Mouse (Mus musculus) limb, embryonic 15.5 days (tissue): Measurements from ENCODE around the gene Nexn. TPM values are rescaled to one million over a fixed set of nuclear protein-coding genes. Genes with fewer than 3 reads are reported as not detected.

ENCODE experiments used
- ATAC-seq: fragments of 200-750 bp; cut with Nextera tagmentation; 2 replicates; pipeline ENCODE4 v1.8.0; 2017; ENCODE audit warnings: low read depth, moderate TSS enrichment; ENCODE audit not compliant: insufficient number of reproducible peaks, low FRiP score, low TSS enrichment
- H3K27ac ChIP-seq: fragments of 300-500 bp; sonication (generic); 2 replicates; pipeline ENCODE4 v1.5.1; 2015; ENCODE audit warnings: moderate library complexity, mild to moderate bottlenecking, inconsistent platforms
- H3K27me3 ChIP-seq: fragments of 300-500 bp; sonication (generic); 2 replicates; pipeline ENCODE4 v1.6.1; 2015; ENCODE audit warnings: inconsistent platforms
- H3K36me3 ChIP-seq: fragments of 300-500 bp; sonication (generic); 2 replicates; pipeline ENCODE4 v1.6.1; 2015; ENCODE audit warnings: inconsistent platforms
- H3K4me1 ChIP-seq: fragments of 300-500 bp; sonication (generic); 2 replicates; pipeline ENCODE4 v1.6.1; 2015; ENCODE audit warnings: inconsistent platforms
- H3K4me2 ChIP-seq: fragments of 300-500 bp; sonication (generic); 2 replicates; pipeline ENCODE4 v1.6.1; 2015; ENCODE audit warnings: mild to moderate bottlenecking, inconsistent platforms
- H3K4me3 ChIP-seq: fragments of 300-500 bp; sonication (generic); 2 replicates; pipeline ENCODE4 v1.5.1; 2015; ENCODE audit warnings: mild to moderate bottlenecking, inconsistent platforms
- H3K9ac ChIP-seq: fragments of 300-500 bp; sonication (generic); 2 replicates; pipeline ENCODE4 v1.6.1; 2015; ENCODE audit warnings: inconsistent platforms
- H3K9me3 ChIP-seq: fragments of 300-500 bp; sonication (generic); 2 replicates; pipeline ENCODE4 v1.6.1; 2016; ENCODE audit warnings: inconsistent platforms
- WGBS: fragments of 180-500 bp; shearing (Covaris S2); methylation state at CpG from one replicate; pipeline ENCODE4 v1.1.7; 2015; 5-methylcytosine and 5-hydroxymethylcytosine counted together
- polyA plus RNA-seq: library from polyadenylated mRNA; unstranded; fragments of >200 nt; fragmentation: Nextera tagmentation; extraction: Ambion mirVana; gene quantifications from 2 replicates; pipeline ENCODE4 v1.2.1, GENCODE M21; 2015

Gene Nexn
- polyA plus RNA-seq, 1 experiment from 2014 or later: 28.5 TPM

DNA sequence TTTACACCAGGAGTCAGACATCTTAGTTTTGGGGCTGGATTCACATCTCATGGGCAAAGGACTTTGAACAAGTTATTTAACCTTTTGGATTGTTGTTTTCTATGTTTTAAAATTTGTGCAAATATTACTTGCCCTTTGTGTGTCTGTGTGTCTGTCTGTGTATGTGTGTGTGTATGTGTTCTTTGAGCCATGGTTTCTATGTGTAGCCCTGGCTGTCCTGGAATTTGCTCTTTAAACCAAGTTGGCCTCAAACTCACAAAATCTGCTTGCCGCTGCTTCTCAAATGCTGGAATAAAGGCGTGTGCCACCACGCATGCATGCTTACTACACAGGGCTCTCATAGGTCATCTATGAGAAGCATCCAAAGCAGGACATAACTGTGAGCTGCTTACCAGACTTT is 10.8 kb upstream of the Nexn start:
- Histone ChIP-seq H3K4me3 (no peak overlapping the region), H3K9ac (no peak overlapping the region), H3K36me3 (peaks cover 12% of the 10 kb centered on the region), H3K4me1 (peaks cover 2% of the 10 kb centered on the region; the same call in 1 of the 2 replicates), H3K4me2 (no peak overlapping the region), H3K9me3 (no peaks in the 10 kb centered on the region), H3K27ac (no peak overlapping the region), H3K27me3 (no peaks in the 10 kb centered on the region)
- ATAC-seq: no peak
- 92% methylated on average over 3 of the region's 3 CpGs for WGBS

DNA sequence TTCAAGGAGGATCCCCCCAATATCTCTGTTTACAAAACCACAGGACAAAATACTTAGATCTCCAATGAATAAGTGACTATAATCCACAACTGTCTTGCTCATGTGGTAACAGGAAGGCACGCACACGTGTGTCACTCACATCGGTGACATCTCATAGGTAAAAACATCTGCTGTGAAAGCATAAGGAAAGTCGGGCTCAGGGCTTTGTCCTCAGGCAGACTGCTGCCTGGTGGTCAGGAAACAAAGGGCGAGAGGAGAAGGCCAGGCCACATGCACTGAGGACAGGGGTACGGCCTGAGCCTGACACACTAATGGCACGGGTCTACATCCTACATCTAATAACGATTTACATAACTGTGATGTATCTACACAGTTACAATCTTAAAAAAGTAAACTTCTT is 8.9 kb upstream of the Nexn start:
- ATAC-seq: no peak

DNA sequence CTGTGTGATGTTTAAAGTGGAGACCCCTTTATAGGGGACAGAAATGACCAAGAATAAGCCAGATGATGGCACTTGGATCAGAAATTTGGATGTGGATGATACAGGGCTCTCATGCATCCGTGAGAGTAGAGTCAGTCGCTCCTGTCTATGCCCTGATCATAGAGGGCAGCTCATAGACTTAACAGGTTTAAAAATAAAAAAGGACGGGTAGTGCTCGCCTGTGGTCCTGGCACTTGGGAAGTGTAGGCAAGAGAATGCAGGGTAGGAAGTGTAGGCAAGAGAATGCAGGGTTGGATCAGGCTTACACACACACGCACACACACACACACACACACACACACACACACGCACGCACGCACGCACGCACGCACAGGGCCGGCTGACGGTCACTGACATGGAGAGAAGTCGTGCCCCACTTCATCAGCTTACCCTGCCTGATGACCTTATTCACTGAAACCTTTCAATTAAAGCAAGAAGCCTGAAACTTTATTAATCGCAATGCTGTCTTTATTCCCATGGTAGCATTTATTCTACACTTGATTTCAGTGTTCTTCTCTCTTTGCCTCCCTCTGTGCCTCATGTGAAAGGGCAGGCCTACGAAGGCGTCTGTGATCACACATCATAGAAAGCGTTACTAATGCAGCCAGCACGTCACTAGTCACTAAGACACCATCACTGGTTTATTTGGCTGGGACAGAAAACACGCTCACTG is 7.0 kb upstream of the Nexn start:
- Histone ChIP-seq H3K4me3 (no peak overlapping the region), H3K4me1 (no peaks in the 10 kb centered on the region; the same call in 1 of the 2 replicates), H3K4me2 (no peak overlapping the region), H3K9me3 (no peaks in the 10 kb centered on the region), H3K27me3 (0 out of 2 replicates have a peak, but pooled peaks cover under 1% of the 10 kb centered on the region), H3K27ac (no peak overlapping the region), H3K9ac (no peak overlapping the region), H3K36me3 (peaks cover 12% of the 10 kb centered on the region)
- no peak for ATAC-seq
- 82% methylated on average over 20 of the region's 20 CpGs for WGBS

More for the DNA sequence above, 8.9 kb upstream of the Nexn start:
- no peak overlapping the region for H3K9ac ChIP-seq
- WGBS: 84% methylated on average over 8 of the region's 8 CpGs
- H3K27me3 ChIP-seq: no peaks in the 10 kb centered on the region
- H3K4me2 ChIP-seq: no peak overlapping the region
- peaks cover 12% of the 10 kb centered on the region for H3K36me3 ChIP-seq
- H3K4me1 ChIP-seq: peaks cover 2% of the 10 kb centered on the region; the same call in 1 of the 2 replicates
- no peak overlapping the region for H3K4me3 ChIP-seq
- no peak overlapping the region for H3K27ac ChIP-seq
- no peaks in the 10 kb centered on the region for H3K9me3 ChIP-seq

DNA sequence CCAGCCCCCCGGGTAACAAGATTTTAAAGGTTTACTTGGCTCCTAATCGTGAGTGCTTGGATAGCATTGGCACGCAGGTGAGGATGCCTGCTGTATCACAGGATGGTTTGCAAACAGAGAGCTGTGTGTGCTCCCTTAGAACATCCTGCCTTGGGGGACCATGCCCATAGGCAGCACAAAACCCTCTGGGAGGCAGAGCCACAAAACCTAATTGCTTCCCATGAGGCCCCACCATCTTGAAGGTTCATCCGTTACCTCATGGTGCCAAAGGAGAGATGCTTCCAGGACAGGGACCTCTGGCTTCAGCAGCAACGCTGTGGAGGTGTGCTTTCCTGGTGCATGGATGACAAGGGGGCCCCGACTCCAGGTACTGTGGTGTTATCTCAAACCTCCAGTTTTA is 5.7 kb upstream of the Nexn start:
- Histone ChIP-seq H3K9ac (no peak overlapping the region), H3K27me3 (0 out of 2 replicates have a peak, but pooled peaks cover 9% of the 10 kb centered on the region), H3K4me1 (no peaks in the 10 kb centered on the region), H3K4me2 (no peak overlapping the region), H3K36me3 (peaks cover 9% of the 10 kb centered on the region), H3K4me3 (no peak overlapping the region), H3K9me3 (no peaks in the 10 kb centered on the region), H3K27ac (no peak overlapping the region)
- ATAC-seq: no peak
- WGBS: 77% methylated on average over 6 of the region's 6 CpGs

DNA sequence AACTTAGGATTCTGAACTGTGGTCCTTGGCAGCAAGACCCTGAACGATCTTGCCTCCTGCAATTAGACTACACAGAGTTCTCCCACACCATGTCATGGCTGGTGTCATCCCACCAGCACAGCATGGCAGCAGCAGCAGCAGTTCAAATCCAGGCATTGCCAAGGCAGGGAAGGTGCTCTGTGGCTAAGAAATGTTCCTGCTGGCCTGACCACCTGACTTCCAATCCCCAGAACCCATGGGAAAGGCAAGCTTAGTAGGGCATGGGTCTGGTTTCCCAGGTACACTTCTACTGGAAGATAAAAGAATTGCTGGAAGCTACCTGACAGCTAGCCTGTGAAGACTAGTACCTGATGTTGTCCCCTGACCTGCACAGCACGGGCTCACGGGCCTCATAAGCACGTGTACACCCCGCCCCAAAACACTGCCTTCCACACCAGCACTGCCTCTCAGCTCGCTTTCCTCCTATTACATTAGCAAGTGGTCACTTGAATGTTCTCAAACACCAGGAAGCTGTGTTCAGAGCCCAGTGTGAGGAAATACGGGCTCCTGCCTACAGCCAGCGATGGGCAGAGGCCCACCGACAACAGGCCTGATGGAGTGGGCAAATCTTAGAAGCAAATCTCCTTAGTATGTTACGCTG is 5.0 kb upstream of the Nexn start:
- H3K4me2 ChIP-seq: no peak overlapping the region

DNA sequence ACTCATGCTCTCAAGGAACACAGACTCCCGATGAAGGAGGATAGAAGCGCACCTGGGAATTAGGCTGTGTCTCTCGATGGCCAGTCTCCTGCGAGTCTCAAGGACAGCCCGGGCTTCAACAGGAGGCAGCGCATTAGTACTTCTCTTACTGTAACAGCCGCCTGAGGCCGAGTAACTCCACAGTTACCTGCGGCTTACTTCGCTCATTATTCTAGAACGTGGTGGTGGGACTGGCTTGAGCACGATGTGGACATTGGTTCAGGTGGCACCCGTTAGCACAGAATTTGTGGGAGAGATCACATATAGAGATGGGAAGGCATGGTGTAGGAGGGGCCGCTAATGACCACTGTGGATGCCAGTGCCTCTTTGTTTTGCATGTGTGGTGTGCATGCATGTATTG is 1.9 kb upstream of the Nexn start:
- 87% methylated on average over 14 of the region's 14 CpGs for WGBS
- peaks cover 11% of the 10 kb centered on the region for H3K4me1 ChIP-seq
- H3K4me3 ChIP-seq: no peak overlapping the region
- H3K9me3 ChIP-seq: no peaks in the 10 kb centered on the region
- 0 out of 2 replicates have a peak, but pooled peaks cover 9% of the 10 kb centered on the region for H3K27me3 ChIP-seq
- no peak overlapping the region for H3K9ac ChIP-seq
- no peak for ATAC-seq
- H3K36me3 ChIP-seq: no peaks in the 10 kb centered on the region
- no peak overlapping the region for H3K27ac ChIP-seq
- no peak overlapping the region for H3K4me2 ChIP-seq

More for the DNA sequence above, 5.0 kb upstream of the Nexn start:
- Histone ChIP-seq H3K27ac (no peak overlapping the region), H3K9me3 (no peaks in the 10 kb centered on the region), H3K27me3 (0 out of 2 replicates have a peak, but pooled peaks cover 9% of the 10 kb centered on the region), H3K9ac (no peak overlapping the region), H3K4me1 (peaks cover 6% of the 10 kb centered on the region), H3K4me3 (no peak overlapping the region), H3K36me3 (peaks cover 3% of the 10 kb centered on the region)
- 84% methylated on average over 10 of the region's 10 CpGs for WGBS
- ATAC-seq: no peak

DNA sequence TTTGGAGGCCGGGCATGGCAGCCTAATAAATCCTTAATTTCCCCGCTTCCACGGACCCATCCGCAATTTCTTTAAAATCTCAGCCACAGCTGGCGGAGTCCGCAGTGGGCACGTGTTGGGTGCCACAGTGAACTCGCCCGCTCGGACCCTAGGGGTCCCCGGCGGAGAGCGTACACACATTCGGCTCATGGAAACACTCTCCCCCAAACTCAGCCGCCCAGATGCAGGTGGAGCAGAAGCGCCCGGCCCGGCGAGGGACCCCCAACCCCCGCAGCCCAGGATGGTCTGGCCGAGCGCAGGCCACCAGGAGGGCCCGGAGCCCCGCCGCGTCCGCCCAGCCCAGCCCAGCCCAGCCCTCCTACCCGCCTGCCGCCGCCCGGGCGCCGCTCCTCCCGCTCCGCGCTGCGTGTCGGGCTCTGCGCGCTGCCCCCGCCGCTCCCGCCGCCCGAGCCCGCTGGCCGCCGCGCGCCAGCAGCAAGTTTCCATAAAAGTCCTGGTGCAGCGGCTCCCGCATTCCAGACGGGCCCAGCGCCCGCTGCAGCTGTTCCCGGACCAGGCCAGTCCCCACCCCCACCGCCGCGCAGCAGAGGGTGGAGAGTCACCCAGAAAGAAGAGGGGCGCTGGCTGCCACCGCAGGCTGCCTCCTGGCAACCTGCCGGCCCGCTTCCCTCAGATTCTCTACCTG is 657 bp downstream of the Nexn start:
- peak; percentile 89 for ATAC-seq
- peaks cover 17% of the 10 kb centered on the region for H3K4me1 ChIP-seq
- H3K9me3 ChIP-seq: no peaks in the 10 kb centered on the region
- peak overlapping the region; percentile 91 for H3K4me2 ChIP-seq
- H3K36me3 ChIP-seq: no peaks in the 10 kb centered on the region
- H3K27me3 ChIP-seq: 0 out of 2 replicates have a peak, but pooled peaks cover 9% of the 10 kb centered on the region
- under 1% methylated on average over 51 of the region's 63 CpGs for WGBS
- H3K4me3 ChIP-seq: peak overlapping the region; percentile 59
- peak overlapping the region; percentile 89 for H3K27ac ChIP-seq
- H3K9ac ChIP-seq: peak overlapping the region; percentile 62

DNA sequence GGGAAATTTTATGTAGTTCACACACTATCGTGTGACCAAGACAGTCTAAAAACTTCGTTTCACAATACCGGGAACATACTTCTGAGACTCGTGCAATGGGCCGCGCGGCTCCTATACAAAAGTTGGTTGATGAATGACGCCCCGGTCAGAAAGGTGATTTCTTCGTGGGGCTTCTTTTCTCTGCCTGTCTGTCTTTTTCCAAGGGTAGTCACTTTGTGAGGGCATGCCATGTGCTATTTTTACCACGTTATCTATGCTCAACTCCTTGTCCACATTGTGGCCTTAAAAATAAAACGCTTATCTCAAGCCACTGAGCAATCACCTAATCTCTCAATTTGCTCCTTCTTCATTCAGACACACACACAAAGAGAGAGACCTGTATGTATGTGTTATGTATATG is 1.3 kb downstream of the Nexn start:
- WGBS: 53% methylated on average over 12 of the region's 12 CpGs
- Histone ChIP-seq H3K4me3 (peak overlapping the region; percentile 59), H3K9me3 (no peaks in the 10 kb centered on the region), H3K9ac (no peak overlapping the region), H3K4me2 (peak overlapping the region; percentile 91), H3K27me3 (0 out of 2 replicates have a peak, but pooled peaks cover 9% of the 10 kb centered on the region), H3K27ac (no peak overlapping the region), H3K36me3 (no peaks in the 10 kb centered on the region), H3K4me1 (peaks cover 17% of the 10 kb centered on the region)
- no peak for ATAC-seq

DNA sequence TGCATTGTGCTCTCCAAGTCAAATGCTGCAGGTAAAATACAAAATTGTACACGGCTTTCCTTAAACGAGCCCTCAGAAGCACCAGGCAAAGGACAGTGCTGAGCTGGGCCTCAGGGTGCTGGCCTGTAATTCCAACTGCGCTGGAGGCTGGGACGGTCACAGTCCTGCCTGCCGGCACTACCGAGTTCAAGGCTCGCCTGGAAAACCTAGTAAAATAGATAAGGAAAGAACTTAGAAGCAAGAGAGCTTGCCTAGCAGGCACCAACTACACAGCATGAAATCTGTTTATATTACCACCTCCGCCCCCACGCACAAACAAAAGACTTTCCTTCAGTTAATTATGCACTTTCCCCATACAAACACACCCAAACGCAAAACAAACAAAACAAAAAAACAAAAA is 1.8 kb downstream of the Nexn start:
- no peak overlapping the region for H3K4me2 ChIP-seq
- 0 out of 2 replicates have a peak, but pooled peaks cover 9% of the 10 kb centered on the region for H3K27me3 ChIP-seq
- H3K9me3 ChIP-seq: no peaks in the 10 kb centered on the region
- ATAC-seq: no peak
- H3K36me3 ChIP-seq: no peaks in the 10 kb centered on the region
- H3K4me1 ChIP-seq: peaks cover 17% of the 10 kb centered on the region
- 64% methylated on average over 10 of the region's 10 CpGs for WGBS
- H3K4me3 ChIP-seq: peak overlapping the region; percentile 15; the same call in 1 of the 2 replicates
- no peak overlapping the region for H3K9ac ChIP-seq
- H3K27ac ChIP-seq: no peak overlapping the region

DNA sequence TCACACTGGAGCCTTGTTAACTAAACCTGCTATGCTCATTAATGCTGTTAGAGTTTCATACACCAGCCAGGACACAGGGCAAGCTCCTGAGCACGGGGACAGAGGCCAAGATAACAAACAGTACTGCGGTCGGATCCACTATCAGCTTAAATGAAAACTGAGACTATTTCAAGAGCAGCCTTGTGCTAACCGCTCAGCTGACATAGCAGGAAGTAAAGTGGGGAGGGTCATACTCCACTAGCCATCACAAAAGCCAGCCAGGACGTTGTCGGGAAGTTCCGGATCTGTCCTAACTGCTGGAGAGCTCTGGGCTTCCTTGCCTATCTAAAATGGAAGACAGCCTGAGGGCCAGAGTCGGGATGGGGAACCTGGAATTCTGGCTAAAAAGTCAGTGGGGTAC is 4.2 kb downstream of the Nexn start:
- Histone ChIP-seq H3K4me2 (no peak overlapping the region), H3K4me1 (peaks cover 17% of the 10 kb centered on the region), H3K27ac (no peak overlapping the region), H3K36me3 (no peaks in the 10 kb centered on the region), H3K9ac (no peak overlapping the region), H3K9me3 (no peaks in the 10 kb centered on the region), H3K4me3 (no peak overlapping the region), H3K27me3 (no peaks in the 10 kb centered on the region)
- ATAC-seq: no peak
- 40% methylated on average over 8 of the region's 8 CpGs for WGBS

DNA sequence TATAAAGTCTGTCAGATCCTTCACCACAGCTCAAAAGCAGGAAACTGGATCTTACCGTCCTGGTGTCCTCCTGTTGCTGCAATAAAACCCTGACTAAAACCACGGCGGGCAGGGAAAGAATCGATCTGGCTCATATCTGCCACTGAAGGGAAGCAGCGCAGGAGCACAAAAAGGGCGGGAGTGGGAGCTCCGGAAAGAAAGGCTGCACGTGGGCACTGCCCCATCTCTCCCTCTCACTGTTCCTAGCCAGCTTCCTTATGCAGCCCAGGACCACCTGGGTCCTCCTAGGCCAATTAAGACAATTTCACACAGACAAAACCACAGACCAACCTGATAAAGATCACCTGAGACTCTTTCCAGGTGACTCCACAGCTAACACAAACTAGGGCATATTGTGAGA is 4.7 kb downstream of the Nexn start:
- ATAC-seq: no peak
- Histone ChIP-seq H3K4me3 (no peak overlapping the region), H3K9me3 (no peaks in the 10 kb centered on the region), H3K9ac (no peak overlapping the region), H3K4me2 (no peak overlapping the region), H3K27me3 (no peaks in the 10 kb centered on the region), H3K27ac (no peak overlapping the region), H3K36me3 (no peaks in the 10 kb centered on the region), H3K4me1 (peaks cover 13% of the 10 kb centered on the region)
- 39% methylated on average over 8 of the region's 8 CpGs for WGBS

DNA sequence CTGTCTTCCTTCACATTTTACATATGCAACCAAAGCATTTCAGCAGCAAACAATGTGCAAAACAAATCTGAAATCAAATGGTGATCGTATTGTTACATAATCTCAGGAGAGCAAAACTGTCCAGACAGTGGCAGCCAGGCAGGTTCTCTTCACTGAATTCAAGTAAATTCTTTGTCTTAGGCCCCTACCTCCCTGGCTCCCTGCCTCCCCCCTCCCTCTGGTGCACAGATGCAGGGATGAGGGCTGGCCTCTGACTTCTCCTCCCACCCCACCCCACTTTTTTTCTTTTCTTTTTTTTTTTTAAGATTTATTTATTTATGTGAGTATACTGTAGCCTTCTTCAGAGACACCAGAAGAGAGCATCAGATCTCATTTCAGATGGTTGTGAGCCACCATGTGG is 5.8 kb downstream of the Nexn start:
- Histone ChIP-seq H3K27ac (no peak overlapping the region), H3K36me3 (no peaks in the 10 kb centered on the region), H3K4me1 (peaks cover 6% of the 10 kb centered on the region; the same call in 1 of the 2 replicates), H3K27me3 (no peaks in the 10 kb centered on the region), H3K9ac (no peak overlapping the region), H3K4me2 (no peak overlapping the region), H3K4me3 (no peak overlapping the region), H3K9me3 (no peaks in the 10 kb centered on the region)
- WGBS: 88% methylated on average over 1 of the region's 1 CpGs
- ATAC-seq: no peak
